Mouse (Mus musculus): ENCODE data around the gene Rchy1.

DNA sequence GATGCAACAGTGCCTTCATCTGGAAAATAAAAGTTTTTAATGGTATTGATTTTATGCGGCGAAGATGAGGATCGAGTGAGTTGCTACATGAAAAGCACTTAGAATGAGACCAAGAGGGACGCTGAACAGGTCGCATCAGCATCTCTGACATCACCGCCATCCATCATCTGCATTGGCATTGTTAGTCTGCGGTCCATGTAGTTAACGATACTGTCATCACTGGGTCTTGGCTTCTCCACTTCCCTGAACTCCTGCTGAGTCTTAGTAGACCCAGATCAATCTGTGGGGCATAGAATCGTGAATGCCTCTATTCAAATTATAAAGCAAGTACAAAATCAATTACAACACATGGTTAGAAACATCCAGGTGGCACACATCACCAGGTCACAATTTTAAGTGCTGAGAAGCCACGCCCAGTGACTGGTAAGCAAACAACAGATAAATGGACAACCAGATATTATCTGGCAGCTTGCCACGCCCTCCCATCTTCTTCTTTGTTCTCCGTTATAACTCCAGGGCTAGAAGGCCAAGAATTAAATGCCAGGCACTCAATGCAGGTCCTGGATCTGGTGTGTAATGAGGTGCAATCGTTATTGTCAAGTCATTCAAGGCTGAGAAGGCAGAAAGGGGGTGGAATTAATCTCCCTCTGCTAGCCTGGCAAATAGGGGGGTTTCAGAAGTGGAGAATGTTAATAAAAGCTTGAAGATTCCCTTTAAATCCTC, 51.3 kb downstream of the Rchy1 start:
- no peak for TF ChIP-seq CTCF (IDR thresholded peaks at IDR 0.05; ENCODE audit: low read depth)
- no peak for TF ChIP-seq EP300 (optimal IDR thresholded peaks at IDR 0.05)

All from stomach, postnatal 0 days (tissue).